Mouse (Mus musculus): Measurements from ENCODE around the gene Ubr3. TPM values are rescaled to one million over a fixed set of nuclear protein-coding genes. Genes with fewer than 3 reads are reported as not detected.
"Not testable (repeated sequence)": the region's sequence is repeated elsewhere in the genome, so short reads cannot be mapped to it uniquely, and the experiment has no call there.

Gene Ubr3
- polyA plus RNA-seq, 1 experiment from 2014 or later: 16.6 TPM

DNA sequence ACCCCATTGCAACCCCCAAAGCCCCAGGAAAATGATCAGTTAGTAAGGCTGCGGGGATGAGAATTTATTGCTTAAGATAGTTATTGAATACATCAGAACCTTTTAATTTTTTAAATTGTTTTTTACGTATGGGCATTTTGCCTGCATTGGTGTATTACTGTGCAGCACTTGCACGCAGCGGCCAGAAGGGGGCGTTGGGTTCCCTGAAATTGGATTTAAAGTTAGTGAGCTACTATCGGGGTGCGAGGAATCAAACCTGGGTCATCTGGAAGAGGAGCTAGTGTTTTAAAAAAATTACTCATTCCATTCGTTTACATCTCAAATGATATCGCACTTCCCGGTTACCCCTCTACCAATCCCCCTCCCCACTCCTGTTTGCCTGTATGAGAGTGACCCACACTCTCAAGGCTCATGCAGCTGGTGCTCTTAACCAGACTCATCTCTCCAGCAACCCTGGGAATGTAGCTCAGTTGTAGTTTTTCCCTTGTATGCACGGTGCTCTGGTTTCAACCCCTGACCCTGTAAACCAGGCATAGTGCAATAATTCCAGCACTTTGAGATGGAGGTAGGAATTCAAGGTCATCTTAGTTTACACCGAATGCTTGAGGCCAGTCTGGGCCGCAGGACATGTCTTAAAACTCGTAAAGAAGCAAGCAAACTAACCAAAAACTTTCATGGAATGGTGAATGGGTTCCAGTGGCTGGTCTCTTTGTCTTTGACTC, 1.4 kb upstream of the Ubr3 start:
- no peaks in the 10 kb centered on the region for H3K36me3 ChIP-seq (ENCODE audit: control insufficient read depth, insufficient read depth, low read length)
- peaks cover 5% of the 10 kb centered on the region; the same call in 1 of the 2 replicates for H3K4me1 ChIP-seq (ENCODE audit: control insufficient read depth, insufficient read depth, low read length)
- H3K27ac ChIP-seq (ENCODE audit: low read depth, low read length): no peak overlapping the region
- ATAC-seq (ENCODE audit: insufficient read depth, low FRiP score, low TSS enrichment) (no peak), DNase-seq (ENCODE audit: low spot score) (no peak)
- 62% methylated on average over 14 of the region's 14 CpGs for WGBS
- H3K4me3 ChIP-seq (ENCODE audit: low read depth, low read length): no peak overlapping the region
- no peak overlapping the region for H3K9ac ChIP-seq (ENCODE audit: low read length)
- H3K27me3 ChIP-seq (ENCODE audit: control insufficient read depth, insufficient read depth, low read length): no peaks in the 10 kb centered on the region
- H3K4me2 ChIP-seq (ENCODE audit: low read depth): no peak overlapping the region
- no peaks in the 10 kb centered on the region for H3K9me3 ChIP-seq (ENCODE audit: control insufficient read depth, low read length)

DNA sequence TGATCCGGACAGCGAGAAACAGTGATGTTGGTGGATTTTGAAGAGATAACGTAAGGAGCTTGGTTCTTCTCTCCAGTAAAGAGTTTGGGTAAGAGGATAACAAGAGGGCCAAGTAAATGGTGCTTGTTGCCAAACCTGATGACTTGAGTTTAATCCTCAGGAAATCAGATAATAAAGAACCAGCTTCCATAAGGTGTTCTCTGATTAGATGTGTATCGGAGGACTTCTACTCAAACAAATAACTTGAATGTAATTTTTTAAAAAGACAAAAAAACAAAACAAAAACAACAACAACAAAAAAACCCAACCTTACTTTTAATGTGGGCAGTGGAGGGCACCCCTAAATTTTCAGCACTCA, 843 bp upstream of the Ubr3 start:
- H3K9ac ChIP-seq (ENCODE audit: low read length): no peak overlapping the region
- H3K4me3 ChIP-seq (ENCODE audit: low read depth, low read length): no peak overlapping the region
- H3K4me1 ChIP-seq (ENCODE audit: control insufficient read depth, insufficient read depth, low read length): peaks cover 5% of the 10 kb centered on the region; the same call in 1 of the 2 replicates
- no peaks in the 10 kb centered on the region for H3K36me3 ChIP-seq (ENCODE audit: control insufficient read depth, insufficient read depth, low read length)
- H3K27ac ChIP-seq (ENCODE audit: low read depth, low read length): no peak overlapping the region
- no peaks in the 10 kb centered on the region for H3K9me3 ChIP-seq (ENCODE audit: control insufficient read depth, low read length)
- 96% methylated on average over 4 of the region's 4 CpGs for WGBS
- ATAC-seq (ENCODE audit: insufficient read depth, low FRiP score, low TSS enrichment): no peak
- no peak for DNase-seq (ENCODE audit: low spot score)
- no peaks in the 10 kb centered on the region for H3K27me3 ChIP-seq (ENCODE audit: control insufficient read depth, insufficient read depth, low read length)
- H3K4me2 ChIP-seq (ENCODE audit: low read depth): no peak overlapping the region

GRCm38 (mm10) chr2:69897618-69898575, 851 bp downstream of the Ubr3 start:
- peaks cover 5% of the 10 kb centered on the region; the same call in 1 of the 2 replicates for H3K4me1 ChIP-seq (ENCODE audit: control insufficient read depth, insufficient read depth, low read length)
- H3K9me3 ChIP-seq (ENCODE audit: control insufficient read depth, low read length): no peaks in the 10 kb centered on the region
- ATAC-seq (ENCODE audit: insufficient read depth, low FRiP score, low TSS enrichment) (peak; percentile 73), DNase-seq (ENCODE audit: low spot score) (peak; percentile 60)
- H3K36me3 ChIP-seq (ENCODE audit: control insufficient read depth, insufficient read depth, low read length): no peaks in the 10 kb centered on the region
- H3K4me3 ChIP-seq (ENCODE audit: low read depth, low read length): peak overlapping the region; percentile 99
- 2% methylated on average over 55 of the region's 55 CpGs for WGBS
- H3K4me2 ChIP-seq (ENCODE audit: low read depth): peak overlapping the region; percentile 97
- peak overlapping the region; percentile 98 for H3K9ac ChIP-seq (ENCODE audit: low read length)
- H3K27ac ChIP-seq (ENCODE audit: low read depth, low read length): peak overlapping the region; percentile 92
- no peaks in the 10 kb centered on the region for H3K27me3 ChIP-seq (ENCODE audit: control insufficient read depth, insufficient read depth, low read length)

- 92% methylated on average over 3 of the region's 3 CpGs for WGBS
- no peak for ATAC-seq (ENCODE audit: insufficient read depth, low FRiP score, low TSS enrichment)
- Histone ChIP-seq H3K36me3 (ENCODE audit: control insufficient read depth, insufficient read depth, low read length) (no peaks in the 10 kb centered on the region), H3K4me3 (ENCODE audit: low read depth, low read length) (no peak overlapping the region), H3K4me2 (ENCODE audit: low read depth) (no peak overlapping the region), H3K9me3 (ENCODE audit: control insufficient read depth, low read length) (no peaks in the 10 kb centered on the region), H3K27me3 (ENCODE audit: control insufficient read depth, insufficient read depth, low read length) (no peaks in the 10 kb centered on the region), H3K27ac (ENCODE audit: low read depth, low read length) (no peak overlapping the region), H3K4me1 (ENCODE audit: control insufficient read depth, insufficient read depth, low read length) (peaks cover 1% of the 10 kb centered on the region; the same call in 1 of the 2 replicates), H3K9ac (ENCODE audit: low read length) (no peak overlapping the region)
- DNase-seq (ENCODE audit: low spot score): no peak
Measured at GRCm38 (mm10) chr2:69903541-69903940, 6.5 kb downstream of the Ubr3 start.

DNA sequence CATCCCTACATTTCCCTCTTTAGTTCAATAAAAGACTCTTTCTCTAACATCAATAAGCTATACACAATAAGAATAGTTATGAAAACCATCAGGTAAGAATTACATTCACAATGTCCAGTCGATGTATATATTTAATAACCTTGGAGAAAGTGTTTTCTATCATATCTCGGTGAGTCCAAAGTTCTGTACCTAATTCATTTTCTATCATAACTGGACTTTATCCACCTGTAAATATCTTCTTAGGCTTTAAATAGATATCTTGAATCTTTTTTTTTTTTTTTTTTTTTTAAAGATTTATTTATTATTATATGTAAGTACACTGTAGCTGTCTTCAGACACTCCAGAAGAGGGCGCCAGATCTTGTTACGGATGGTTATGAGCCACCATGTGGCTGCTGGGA, 10.3 kb downstream of the Ubr3 start:
- not testable (repeated sequence) for ATAC-seq (ENCODE audit: insufficient read depth, low FRiP score, low TSS enrichment); H3K27me3 ChIP-seq (ENCODE audit: control insufficient read depth, insufficient read depth, low read length); H3K9ac ChIP-seq (ENCODE audit: low read length); H3K4me2 ChIP-seq (ENCODE audit: low read depth); H3K4me3 ChIP-seq (ENCODE audit: low read depth, low read length); H3K9me3 ChIP-seq (ENCODE audit: control insufficient read depth, low read length); H3K27ac ChIP-seq (ENCODE audit: low read depth, low read length); H3K36me3 ChIP-seq (ENCODE audit: control insufficient read depth, insufficient read depth, low read length); H3K4me1 ChIP-seq (ENCODE audit: control insufficient read depth, insufficient read depth, low read length); DNase-seq (ENCODE audit: low spot score)
- WGBS: 81% methylated on average over 4 of the region's 4 CpGs

DNA sequence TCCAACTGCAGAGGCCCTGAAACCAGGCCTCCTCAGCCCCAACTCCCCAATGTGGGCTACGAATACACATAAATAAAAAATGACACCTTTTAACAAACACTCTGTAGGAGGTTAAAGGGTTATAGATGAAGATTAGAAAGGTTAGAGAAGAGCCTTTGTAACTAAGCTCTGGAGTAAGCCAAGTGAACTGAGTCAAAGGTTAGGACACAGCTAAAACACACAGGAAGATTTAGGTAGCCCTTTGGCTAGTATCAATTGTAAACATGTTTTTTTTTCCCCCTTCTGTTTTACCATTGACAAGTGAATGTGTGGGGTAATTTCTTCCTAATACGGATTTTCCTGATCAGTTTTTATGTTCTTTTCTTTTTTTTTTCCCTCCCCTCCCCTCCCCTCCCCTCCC, 15.8 kb downstream of the Ubr3 start:
- Histone ChIP-seq H3K27me3 (ENCODE audit: control insufficient read depth, insufficient read depth, low read length) (no peaks in the 10 kb centered on the region), H3K9ac (ENCODE audit: low read length) (no peak overlapping the region), H3K4me2 (ENCODE audit: low read depth) (no peak overlapping the region), H3K4me1 (ENCODE audit: control insufficient read depth, insufficient read depth, low read length) (no peaks in the 10 kb centered on the region), H3K9me3 (ENCODE audit: control insufficient read depth, low read length) (no peaks in the 10 kb centered on the region), H3K27ac (ENCODE audit: low read depth, low read length) (no peak overlapping the region), H3K4me3 (ENCODE audit: low read depth, low read length) (no peak overlapping the region), H3K36me3 (ENCODE audit: control insufficient read depth, insufficient read depth, low read length) (no peaks in the 10 kb centered on the region)
- ATAC-seq (ENCODE audit: insufficient read depth, low FRiP score, low TSS enrichment) (no peak), DNase-seq (ENCODE audit: low spot score) (no peak)
- WGBS: 44% methylated on average over 2 of the region's 2 CpGs

- no peak overlapping the region for H3K9ac ChIP-seq (ENCODE audit: low read length)
- no peak overlapping the region for H3K4me3 ChIP-seq (ENCODE audit: low read depth, low read length)
- no peaks in the 10 kb centered on the region for H3K27me3 ChIP-seq (ENCODE audit: control insufficient read depth, insufficient read depth, low read length)
- H3K4me1 ChIP-seq (ENCODE audit: control insufficient read depth, insufficient read depth, low read length): no peaks in the 10 kb centered on the region
- ATAC-seq (ENCODE audit: insufficient read depth, low FRiP score, low TSS enrichment) (no peak), DNase-seq (ENCODE audit: low spot score) (no peak)
- no peak overlapping the region for H3K27ac ChIP-seq (ENCODE audit: low read depth, low read length)
- no peak overlapping the region for H3K4me2 ChIP-seq (ENCODE audit: low read depth)
- no peaks in the 10 kb centered on the region for H3K36me3 ChIP-seq (ENCODE audit: control insufficient read depth, insufficient read depth, low read length)
- 96% methylated on average over 3 of the region's 3 CpGs for WGBS
- no peaks in the 10 kb centered on the region for H3K9me3 ChIP-seq (ENCODE audit: control insufficient read depth, low read length)
Measured at GRCm38 (mm10) chr2:69917301-69917700, 20.3 kb downstream of the Ubr3 start.

GRCm38 (mm10) chr2:69924943-69925342, 27.9 kb downstream of the Ubr3 start:
- H3K9ac ChIP-seq (ENCODE audit: low read length): no peak overlapping the region
- no peak overlapping the region for H3K4me2 ChIP-seq (ENCODE audit: low read depth)
- ATAC-seq (ENCODE audit: insufficient read depth, low FRiP score, low TSS enrichment) (no peak), DNase-seq (ENCODE audit: low spot score) (no peak)
- H3K27me3 ChIP-seq (ENCODE audit: control insufficient read depth, insufficient read depth, low read length): no peaks in the 10 kb centered on the region
- no peaks in the 10 kb centered on the region; the same call in 1 of the 2 replicates for H3K36me3 ChIP-seq (ENCODE audit: control insufficient read depth, insufficient read depth, low read length)
- H3K27ac ChIP-seq (ENCODE audit: low read depth, low read length): no peak overlapping the region
- 88% methylated on average over 3 of the region's 3 CpGs for WGBS
- no peaks in the 10 kb centered on the region for H3K4me1 ChIP-seq (ENCODE audit: control insufficient read depth, insufficient read depth, low read length)
- no peaks in the 10 kb centered on the region for H3K9me3 ChIP-seq (ENCODE audit: control insufficient read depth, low read length)
- H3K4me3 ChIP-seq (ENCODE audit: low read depth, low read length): no peak overlapping the region

Measured in neural tube, embryonic 11.5 days (tissue).